Mouse (Mus musculus) lung, adult 2 months (tissue): ENCODE results near the gene Cacna1c. TPM values are rescaled to one million over a fixed set of nuclear protein-coding genes. Genes with fewer than 3 reads are reported as not detected.
A peak's percentile ranks its signal among the peaks of the same experiment; 100 is the strongest.

ENCODE experiments used
- DNase-seq: peaks from one replicate; pipeline ENCODE4 v3.0.0; 2022
- H3K4me1 ChIP-seq: fragments of 200-500 bp; 2 replicates; pipeline ENCODE4 v1.6.1; 2011; ENCODE audit warnings: low read length; ENCODE audit not compliant: control insufficient read depth, insufficient read depth
- H3K4me3 ChIP-seq: fragments of 200-500 bp; replicated peaks from 2 replicates; pipeline ENCODE3; 2011; ENCODE audit warnings: low read depth, mild to moderate bottlenecking, control low read depth, low read length; ENCODE audit errors: extremely low read depth
- CTCF ChIP-seq: fragments of 200-500 bp; IDR thresholded peaks from 2 replicates; pipeline ENCODE4 v1.5.1; 2011; ENCODE audit warnings: mild to moderate bottlenecking, low read length, control low read depth; ENCODE audit not compliant: insufficient read depth
- POLR2A ChIP-seq: fragments of 200-500 bp; IDR thresholded peaks from 2 replicates; pipeline ENCODE4 v1.6.1; 2011; ENCODE audit warnings: low read depth, mild to moderate bottlenecking, control low read depth, low read length, borderline replicate concordance; ENCODE audit errors: extremely low read depth
- WGBS: fragments of 180-500 bp; shearing (Covaris S2); methylation state at CpG from one replicate; pipeline ENCODE4 v1.1.7; 2018; 5-methylcytosine and 5-hydroxymethylcytosine counted together
- polyA plus RNA-seq: library from polyadenylated mRNA; depleted of rRNA; stranded (reverse); fragments of >200 nt; gene quantifications from 2 replicates; pipeline ENCODE4 v1.2.3, GENCODE M21; 2012

Cacna1c gene
- polyA plus RNA-seq, 1 experiment, result 16.3 TPM

- no peak for DNase-seq
- TF ChIP-seq POLR2A, result no peak
- 52% methylated on average over 3 of the region's 3 CpGs for WGBS
- Histone ChIP-seq H3K4me1 (no peaks in the 10 kb centered on the region; the same call in 1 of the 2 replicates), H3K4me3 (no peak overlapping the region)
Measured at GRCm38 (mm10) chr6:118812556-118812955, 383.7 kb downstream of the Cacna1c start.

- Histone ChIP-seq H3K4me1 (no peaks in the 10 kb centered on the region; the same call in 1 of the 2 replicates), H3K4me3 (no peak overlapping the region)
- 73% methylated on average over 4 of the region's 4 CpGs for WGBS
- no peak for DNase-seq
- no peak for TF ChIP-seq POLR2A
- TF ChIP-seq CTCF, result no peak
Measured at GRCm38 (mm10) chr6:118812007-118812406, 384.2 kb downstream of the Cacna1c start.

GRCm38 (mm10) chr6:118810834-118811233 is 385.4 kb downstream of the Cacna1c start:
- Histone ChIP-seq H3K4me3 (no peak overlapping the region), H3K4me1 (no peaks in the 10 kb centered on the region; the same call in 1 of the 2 replicates)
- TF ChIP-seq CTCF, result no peak
- 18% methylated on average over 1 of the region's 1 CpGs for WGBS
- no peak for DNase-seq

GRCm38 (mm10) chr6:118805139-118805538 is 391.1 kb downstream of the Cacna1c start:
- Histone ChIP-seq H3K4me3 (no peak overlapping the region), H3K4me1 (no peaks in the 10 kb centered on the region)
- TF ChIP-seq CTCF (no peak), POLR2A (no peak)
- WGBS, result 71% methylated on average over 4 of the region's 4 CpGs
- DNase-seq, result no peak

- Histone ChIP-seq H3K4me3 (no peak overlapping the region), H3K4me1 (no peaks in the 10 kb centered on the region)
- TF ChIP-seq POLR2A (no peak), CTCF (no peak)
- WGBS, result 32% methylated on average over 11 of the region's 11 CpGs
- DNase-seq, result no peak
Measured at GRCm38 (mm10) chr6:118802286-118802685, 393.9 kb downstream of the Cacna1c start.

GRCm38 (mm10) chr6:118796393-118796792 is 399.8 kb downstream of the Cacna1c start:
- Histone ChIP-seq H3K4me1 (peaks cover 8% of the 10 kb centered on the region), H3K4me3 (no peak overlapping the region)
- 91% methylated on average over 4 of the region's 4 CpGs for WGBS
- DNase-seq, result no peak
- no peak for TF ChIP-seq POLR2A
- no peak for TF ChIP-seq CTCF

- no peak overlapping the region for H3K4me3 ChIP-seq
- TF ChIP-seq CTCF (no peak), POLR2A (no peak)
- DNase-seq, result no peak
Measured at GRCm38 (mm10) chr6:118795716-118796115, 400.5 kb downstream of the Cacna1c start.

GRCm38 (mm10) chr6:118791921-118792368 is 404.3 kb downstream of the Cacna1c start:
- H3K4me1 ChIP-seq, result peaks cover 8% of the 10 kb centered on the region
- H3K4me3 ChIP-seq, result no peak overlapping the region
- DNase-seq, result peak; percentile 68

More at GRCm38 (mm10) chr6:118795716-118796115, 400.5 kb downstream of the Cacna1c start:
- H3K4me1 ChIP-seq, result peaks cover 8% of the 10 kb centered on the region

GRCm38 (mm10) chr6:118787933-118788332 is 408.3 kb downstream of the Cacna1c start:
- DNase-seq, result no peak
- Histone ChIP-seq H3K4me1 (peaks cover 8% of the 10 kb centered on the region), H3K4me3 (no peak overlapping the region)
- TF ChIP-seq CTCF (no peak), POLR2A (no peak)
- 85% methylated on average over 3 of the region's 3 CpGs for WGBS

More at GRCm38 (mm10) chr6:118791921-118792368, 404.3 kb downstream of the Cacna1c start:
- TF ChIP-seq CTCF (no peak), POLR2A (no peak)
- 12% methylated on average over 5 of the region's 5 CpGs for WGBS

- DNase-seq, result no peak
- H3K4me3 ChIP-seq, result no peak overlapping the region
- 66% methylated on average over 7 of the region's 7 CpGs for WGBS
Measured at GRCm38 (mm10) chr6:118780280-118780679, 415.9 kb downstream of the Cacna1c start.

More at GRCm38 (mm10) chr6:118780280-118780679, 415.9 kb downstream of the Cacna1c start:
- TF ChIP-seq CTCF (no peak), POLR2A (no peak)
- H3K4me1 ChIP-seq, result no peaks in the 10 kb centered on the region
